Mouse (Mus musculus) hematopoietic stem cell, adult 5-6 weeks (primary cell): ENCODE data around the gene Dgki. TPM values are rescaled to one million over a fixed set of nuclear protein-coding genes. Genes with fewer than 3 reads are reported as not detected.

Experiments
- ATAC-seq, 2 experiments: fragments of 125-278 bp in 1 of 2; replicated peaks in 1 of 2; 2 replicates each; pipeline ENCODE4 v1.8.0; 2016 to 2017; ENCODE audit warnings: inconsistent platforms in 2 of 2, mild to moderate bottlenecking in 2 of 2, moderate number of reproducible peaks in 2 of 2, low read depth in 1 of 2, moderate TSS enrichment in 1 of 2; ENCODE audit not compliant: low FRiP score in 2 of 2, poor library complexity in 2 of 2, severe bottlenecking in 2 of 2, insufficient read depth in 1 of 2, low TSS enrichment in 1 of 2
- total RNA-seq: library from RNA; stranded (forward); fragments of 172-1452, 232-1000 nt; gene quantifications from 2 replicates; pipeline ENCODE4 v1.2.3, GENCODE M21; 2017

Dgki gene
- total RNA-seq, 1 experiment from 2014 or later: 0.40 TPM

GRCm38 (mm10) chr6:37306616-37307015, 6.6 kb upstream of the Dgki start:
- no peak for ATAC-seq

- peak in 1 of 2 experiments; percentile 6; a peak in 1 of 4 replicates for ATAC-seq
Observed at GRCm38 (mm10) chr6:37300492-37300891, 508 bp upstream of the Dgki start.

- ATAC-seq: no peak
Observed at GRCm38 (mm10) chr6:37298982-37299381, 1.0 kb downstream of the Dgki start.

GRCm38 (mm10) chr6:37297744-37298482, 2.1 kb downstream of the Dgki start:
- no peak for ATAC-seq

GRCm38 (mm10) chr6:37292068-37292467, 7.9 kb downstream of the Dgki start:
- no peak for ATAC-seq

- ATAC-seq: no peak
Observed at GRCm38 (mm10) chr6:37291171-37291570, 8.8 kb downstream of the Dgki start.

GRCm38 (mm10) chr6:37290691-37291090, 9.3 kb downstream of the Dgki start:
- no peak for ATAC-seq

- ATAC-seq: no peak
Observed at GRCm38 (mm10) chr6:37286134-37286533, 13.8 kb downstream of the Dgki start.

GRCm38 (mm10) chr6:37284879-37285278, 15.1 kb downstream of the Dgki start:
- ATAC-seq: no peak; a peak in 1 of 4 replicates

- no peak for ATAC-seq
Observed at GRCm38 (mm10) chr6:37283336-37283735, 16.6 kb downstream of the Dgki start.

- ATAC-seq: no peak
Observed at GRCm38 (mm10) chr6:37282659-37283058, 17.3 kb downstream of the Dgki start.

GRCm38 (mm10) chr6:37276834-37277715, 22.9 kb downstream of the Dgki start:
- ATAC-seq: no peak

- no peak for ATAC-seq
Observed at GRCm38 (mm10) chr6:37276181-37276580, 23.8 kb downstream of the Dgki start.

GRCm38 (mm10) chr6:37270905-37271591, 28.9 kb downstream of the Dgki start:
- ATAC-seq: no peak

- ATAC-seq: no peak
Observed at GRCm38 (mm10) chr6:37268589-37268988, 31.4 kb downstream of the Dgki start.

GRCm38 (mm10) chr6:37267952-37268351, 32.0 kb downstream of the Dgki start:
- ATAC-seq: no peak

- peak; percentile 85 to 93 for ATAC-seq
Observed at GRCm38 (mm10) chr6:37262486-37262885, 37.5 kb downstream of the Dgki start.
